Mouse (Mus musculus): ENCODE measurements at regions not wholly inside any gene's neighbourhood (a gene's known extent, or its start where the extent isn't known, plus 50 kb on each side); places are given as distances from the start of the nearest gene placed in this dataset.
A peak's percentile ranks its signal among the peaks of the same experiment; 100 is the strongest.

DNA sequence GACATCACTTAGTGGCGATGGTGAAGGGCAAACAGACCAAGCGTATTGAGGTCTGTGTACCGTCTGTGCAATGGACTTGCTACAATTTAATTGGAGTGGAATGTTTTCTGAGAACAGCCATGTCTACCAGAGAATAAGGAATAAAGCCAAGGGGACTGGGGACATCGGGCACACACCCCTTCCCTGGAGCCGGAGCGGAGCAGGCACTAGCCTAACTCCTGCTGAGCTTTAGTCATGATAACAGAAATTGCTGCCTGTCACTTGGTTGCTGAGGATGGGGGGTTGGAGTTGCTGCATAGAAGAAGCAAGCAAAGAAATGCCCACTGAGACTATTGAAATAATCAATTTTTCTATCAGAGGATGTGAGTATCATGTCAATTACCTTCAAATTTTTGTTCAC lies 549.5 kb upstream of the Mki67 start:
- DNase-seq (ENCODE audit: low read depth, low spot score): no peak

DNA sequence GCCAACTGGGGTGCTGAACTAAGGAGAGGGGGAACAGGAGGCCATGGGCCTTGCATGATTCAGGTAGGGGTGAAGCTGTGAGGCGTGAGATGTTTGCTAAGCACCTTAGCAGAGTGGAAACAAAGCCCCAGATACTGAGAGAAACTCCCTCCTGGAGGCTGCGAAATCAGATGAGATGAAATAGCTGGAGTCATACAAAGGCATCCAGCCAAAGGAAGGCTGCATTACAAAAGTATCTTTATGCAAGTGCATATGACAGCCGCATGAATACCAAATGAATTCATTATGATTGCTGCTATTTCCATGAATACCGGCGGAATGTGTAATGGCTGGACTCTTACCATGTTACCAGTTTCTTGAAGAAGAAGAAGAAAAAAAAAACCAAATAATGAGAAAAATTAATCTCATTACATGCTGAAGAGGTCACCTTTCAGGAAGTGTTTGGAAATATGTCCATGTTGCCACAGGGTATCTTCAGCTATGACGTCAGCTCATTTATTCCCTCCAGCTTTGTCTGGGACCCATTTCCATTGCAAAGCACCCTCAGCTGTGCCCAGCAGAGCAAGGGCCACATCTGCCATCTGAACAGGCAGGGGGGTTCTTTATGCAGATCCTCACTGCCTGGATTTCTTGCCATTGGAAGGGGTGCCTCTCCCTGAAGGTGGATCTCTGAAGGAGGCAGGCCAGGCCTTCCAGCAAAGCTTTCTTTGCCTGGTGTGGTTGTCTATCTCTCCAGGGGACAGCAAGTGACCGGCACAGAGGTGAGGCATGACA lies 551.7 kb upstream of the Mki67 start:
- peak; percentile 58 for DNase-seq (ENCODE audit: low read depth, low spot score)

DNA sequence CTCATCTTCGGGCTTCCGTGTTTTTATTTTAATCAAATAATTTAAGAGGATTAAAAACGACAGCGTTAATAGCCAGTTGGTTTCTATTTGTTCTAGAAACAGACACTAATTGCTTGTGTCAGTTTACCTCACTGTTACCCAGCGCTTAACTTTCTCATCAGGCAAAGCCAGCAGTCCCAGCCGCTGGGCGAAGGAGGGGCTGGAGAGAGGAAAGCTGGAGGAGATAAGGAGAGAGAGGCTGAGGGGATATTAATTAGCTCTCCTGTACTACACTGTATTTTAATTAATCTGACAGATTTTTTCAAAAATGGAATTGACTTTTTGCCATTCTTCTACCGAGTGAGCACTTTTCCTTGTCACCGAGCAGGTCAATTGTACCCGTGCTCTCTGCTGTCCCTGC lies 559.5 kb upstream of the Mki67 start:
- no peak for DNase-seq (ENCODE audit: low read depth, low spot score)

DNA sequence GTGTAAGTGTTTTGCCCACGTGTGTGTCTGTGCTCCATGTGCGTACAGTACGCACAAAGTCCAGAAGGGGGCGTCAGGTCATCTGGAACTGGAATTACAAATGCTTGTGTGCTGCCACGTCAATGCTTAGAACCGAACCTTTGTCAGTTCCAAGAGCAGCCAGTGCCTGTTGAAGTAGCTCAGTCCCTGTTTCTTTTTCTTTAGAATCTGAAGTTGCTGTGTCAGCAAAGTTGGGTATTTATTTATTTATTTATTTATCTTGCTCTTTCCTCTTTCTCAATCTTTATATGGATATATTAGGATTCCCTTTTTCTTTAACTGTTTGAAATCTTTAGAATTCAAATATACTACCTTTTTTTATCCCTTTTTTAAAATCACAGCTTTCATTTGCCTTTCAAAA lies 567.6 kb upstream of the Mki67 start:
- DNase-seq (ENCODE audit: low read depth, low spot score): no peak

DNA sequence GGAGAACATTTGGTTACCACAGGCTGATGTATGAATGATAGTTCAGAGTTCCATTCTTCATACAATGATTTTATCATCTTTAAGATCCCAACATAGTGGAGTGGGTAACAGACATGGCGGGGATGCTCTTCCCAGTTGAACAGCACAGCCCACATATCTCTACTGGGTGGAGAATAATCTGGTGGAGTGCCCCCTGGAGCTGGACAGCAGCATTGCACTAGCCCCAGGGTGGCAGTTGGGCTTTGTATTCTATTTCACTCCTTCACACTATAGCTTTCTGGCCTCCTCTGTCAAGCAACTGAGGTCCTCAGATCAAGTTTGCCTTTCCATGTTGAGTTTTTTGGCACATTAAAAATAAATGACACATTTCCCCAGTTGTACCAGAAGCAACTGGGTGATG lies 569.4 kb upstream of the Mki67 start:
- DNase-seq (ENCODE audit: low read depth, low spot score): no peak

DNA sequence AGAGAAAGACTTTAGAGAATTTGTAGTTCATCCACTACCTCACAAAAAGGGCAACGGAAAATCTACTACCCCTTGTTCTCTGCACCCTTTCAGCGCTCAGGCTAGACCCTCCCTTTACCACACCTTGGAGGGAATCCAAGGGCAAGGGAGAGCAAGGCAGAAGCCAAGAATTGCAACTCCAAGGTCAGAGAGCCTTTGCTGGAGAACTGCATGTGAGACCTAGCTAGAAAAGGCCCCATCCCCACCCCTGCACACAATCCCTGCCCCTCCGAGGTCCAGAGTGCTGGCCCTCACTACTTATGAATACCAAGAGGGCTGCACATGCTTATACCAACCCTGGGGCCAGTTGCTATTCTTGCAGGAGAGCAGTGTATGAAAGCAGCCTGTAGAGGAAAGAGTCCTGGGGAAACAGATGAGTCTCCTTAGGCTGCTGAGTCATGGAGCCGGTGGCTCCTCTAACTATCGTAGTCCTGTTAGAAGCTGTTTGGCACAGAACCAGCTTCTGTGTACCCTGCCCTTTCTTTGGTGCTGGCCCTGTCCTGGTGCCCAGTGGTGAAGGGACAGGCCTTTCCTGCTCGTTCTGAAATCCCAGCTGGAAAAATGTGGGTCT lies 577.5 kb upstream of the Mki67 start:
- DNase-seq (ENCODE audit: low read depth, low spot score): no peak

DNA sequence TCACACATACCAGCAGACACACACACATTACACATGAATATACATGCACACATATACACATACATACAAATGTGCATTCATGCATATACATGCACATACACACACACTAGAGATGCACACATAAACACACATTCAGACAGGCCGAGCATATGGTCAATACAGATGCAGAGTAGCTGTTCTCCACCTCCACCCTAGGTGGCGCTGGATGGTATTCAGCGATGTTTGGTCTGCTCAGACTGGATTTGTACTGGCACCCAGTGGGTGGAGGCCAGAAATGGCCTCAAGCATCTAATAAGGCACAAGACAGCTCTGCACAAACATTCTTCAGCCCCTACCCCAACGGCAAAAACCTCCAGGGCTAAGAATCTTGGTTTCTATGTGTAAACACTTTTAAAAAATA lies 578.3 kb upstream of the Mki67 start:
- no peak for DNase-seq (ENCODE audit: low read depth, low spot score)

DNA sequence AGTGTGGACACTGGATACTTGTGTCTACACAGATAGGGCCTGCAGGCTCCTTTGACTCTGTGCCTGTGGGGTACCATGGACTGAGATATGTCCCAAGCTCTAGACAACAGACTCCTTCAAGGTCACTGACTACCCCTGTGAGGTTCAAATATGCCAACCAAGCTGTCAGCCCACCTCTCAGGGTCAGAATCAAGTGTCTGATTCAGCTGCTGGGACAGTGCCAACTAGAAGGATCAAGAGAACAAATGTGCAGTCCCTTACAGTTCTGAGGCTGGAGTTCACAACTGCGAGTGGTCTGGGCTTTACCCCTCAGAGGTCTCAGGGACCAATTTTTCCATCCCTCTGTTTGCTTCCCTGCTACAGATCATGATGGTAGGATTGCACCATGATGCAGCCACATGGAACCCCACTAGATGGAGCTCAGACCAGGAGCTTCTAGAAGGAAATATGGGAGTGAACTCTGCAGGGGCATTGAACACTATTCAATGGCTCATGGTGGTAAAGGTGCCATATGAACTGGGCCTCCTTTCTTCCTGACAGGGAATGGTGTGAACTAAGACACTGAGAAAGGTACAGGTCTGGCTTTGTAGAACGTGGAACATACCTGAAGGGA lies 581.8 kb upstream of the Mki67 start:
- no peak for DNase-seq (ENCODE audit: low read depth, low spot score)

DNA sequence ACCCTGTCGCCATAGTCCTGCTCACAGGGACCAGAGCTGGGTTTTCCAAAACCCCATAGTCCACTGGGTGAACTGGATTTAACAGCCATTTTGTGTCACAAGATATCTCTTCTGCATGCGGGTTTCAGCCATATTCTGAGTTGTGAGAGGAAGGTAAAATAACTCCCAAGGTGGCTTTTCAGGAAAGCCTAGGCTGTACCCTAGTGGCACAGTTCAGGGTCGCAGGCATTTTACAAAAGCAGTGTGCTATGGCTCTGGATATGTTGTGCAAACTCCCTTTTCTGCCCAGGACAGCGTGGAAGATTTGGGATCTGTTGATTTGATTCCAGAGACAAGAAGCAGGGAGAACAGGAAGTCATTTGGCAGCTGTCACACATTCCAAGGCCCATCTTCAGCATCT lies 588.3 kb upstream of the Mgmt start:
- DNase-seq (ENCODE audit: low read depth, low spot score): no peak

DNA sequence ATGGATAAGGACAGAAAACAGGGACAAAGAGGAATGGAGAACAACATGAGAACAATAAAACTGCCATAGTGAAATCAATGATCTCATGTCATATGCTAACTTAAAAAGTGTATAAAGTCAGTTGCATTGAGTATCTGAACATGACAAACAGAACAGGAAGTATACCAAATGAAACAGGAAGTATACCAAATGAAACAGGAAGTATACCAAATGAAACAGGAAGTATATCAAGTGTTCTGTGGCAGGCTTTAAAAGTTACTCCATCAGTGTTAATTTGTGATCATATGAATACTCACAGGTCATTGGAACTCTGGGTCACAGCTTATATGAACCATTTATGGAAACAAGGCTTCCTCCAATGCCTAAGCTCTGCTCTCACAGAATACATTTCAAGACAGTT lies 585.6 kb upstream of the Mgmt start:
- no peak for DNase-seq (ENCODE audit: low read depth, low spot score)

DNA sequence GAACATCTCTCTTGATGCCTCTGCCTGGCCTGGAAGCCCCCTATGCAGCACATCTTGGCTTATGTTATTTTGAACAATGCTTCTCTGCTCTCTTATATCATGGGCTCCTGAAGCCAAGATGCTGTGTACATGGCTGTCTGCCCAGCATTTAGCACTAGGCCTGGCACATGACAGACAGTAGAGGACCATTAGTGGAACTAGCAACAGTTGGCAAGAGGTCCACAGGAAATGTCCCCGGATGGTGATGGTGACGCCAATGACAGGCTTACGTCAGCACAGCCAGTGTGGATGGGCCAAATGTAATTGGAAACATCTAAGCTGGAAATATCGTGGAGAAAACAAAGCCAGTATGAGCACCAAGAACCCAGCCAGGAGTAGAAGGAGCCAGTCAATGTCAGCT lies 567.1 kb upstream of the Mgmt start:
- DNase-seq (ENCODE audit: low read depth, low spot score): no peak

DNA sequence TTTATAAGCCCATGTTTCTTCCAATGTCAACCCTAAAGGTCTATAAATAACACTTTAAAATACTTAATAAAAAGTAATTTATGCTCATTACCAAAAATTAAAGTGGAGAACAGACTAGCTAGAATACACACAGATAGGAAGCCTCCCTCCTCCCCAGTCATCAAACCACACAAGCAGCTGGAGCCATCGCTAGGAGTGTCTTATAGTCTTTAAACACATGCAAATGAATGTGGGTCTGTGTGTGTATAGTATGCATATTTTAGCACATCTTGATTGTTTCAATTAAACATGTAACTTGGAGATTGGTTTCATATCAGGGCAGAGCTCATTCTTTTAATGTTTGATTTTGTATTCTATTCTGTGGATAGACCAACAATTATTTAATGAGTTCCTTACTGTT lies 564.0 kb upstream of the Mgmt start:
- DNase-seq (ENCODE audit: low read depth, low spot score): no peak

DNA sequence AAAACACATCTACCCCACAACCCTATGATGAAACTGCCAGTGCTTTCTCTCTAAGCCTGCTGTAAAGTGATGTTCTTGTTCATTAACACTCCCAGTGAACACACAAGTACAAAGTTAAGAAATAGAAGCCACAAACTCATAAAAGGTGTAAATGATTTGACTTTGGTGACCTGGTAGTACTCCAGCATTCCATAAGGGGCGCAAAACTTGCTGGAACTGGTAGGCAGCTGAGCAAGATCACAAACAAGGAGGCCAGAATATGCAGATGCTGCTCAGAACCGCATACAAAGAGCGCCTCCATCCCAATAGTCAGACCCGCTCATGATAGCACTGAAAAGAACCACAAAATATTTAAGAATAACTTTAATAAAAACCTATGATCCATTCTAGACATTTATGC lies 561.6 kb upstream of the Mgmt start:
- DNase-seq (ENCODE audit: low read depth, low spot score): no peak

DNA sequence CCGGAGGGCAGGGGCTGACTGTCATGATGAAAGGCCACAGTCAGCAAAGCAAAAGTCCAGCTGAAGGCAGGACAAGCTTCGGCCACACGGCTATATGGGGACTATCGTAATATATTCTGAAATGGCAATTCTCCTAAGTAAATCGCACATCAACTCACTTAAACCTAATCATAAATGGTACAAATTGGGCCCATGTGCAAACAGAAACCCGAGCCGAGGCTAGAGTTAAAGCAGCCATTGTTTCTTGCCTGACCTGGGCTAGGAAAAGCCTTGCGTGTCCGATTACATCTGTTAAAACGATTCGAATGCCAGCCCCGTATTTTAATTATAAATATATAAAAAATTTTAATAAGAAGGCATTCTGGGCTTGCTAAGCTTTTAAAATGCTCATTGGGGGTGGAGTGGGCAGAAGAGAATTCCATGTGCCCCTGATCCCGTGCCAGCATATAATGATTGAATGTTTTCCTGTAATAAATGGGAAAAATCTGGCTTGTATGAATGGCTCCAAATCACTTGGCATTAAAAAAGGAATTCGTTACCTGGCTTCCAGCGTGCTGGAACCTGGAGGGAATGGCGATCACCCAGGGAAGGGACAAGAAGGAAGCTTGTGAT lies 552.7 kb upstream of the Mgmt start:
- DNase-seq (ENCODE audit: low read depth, low spot score): no peak

DNA sequence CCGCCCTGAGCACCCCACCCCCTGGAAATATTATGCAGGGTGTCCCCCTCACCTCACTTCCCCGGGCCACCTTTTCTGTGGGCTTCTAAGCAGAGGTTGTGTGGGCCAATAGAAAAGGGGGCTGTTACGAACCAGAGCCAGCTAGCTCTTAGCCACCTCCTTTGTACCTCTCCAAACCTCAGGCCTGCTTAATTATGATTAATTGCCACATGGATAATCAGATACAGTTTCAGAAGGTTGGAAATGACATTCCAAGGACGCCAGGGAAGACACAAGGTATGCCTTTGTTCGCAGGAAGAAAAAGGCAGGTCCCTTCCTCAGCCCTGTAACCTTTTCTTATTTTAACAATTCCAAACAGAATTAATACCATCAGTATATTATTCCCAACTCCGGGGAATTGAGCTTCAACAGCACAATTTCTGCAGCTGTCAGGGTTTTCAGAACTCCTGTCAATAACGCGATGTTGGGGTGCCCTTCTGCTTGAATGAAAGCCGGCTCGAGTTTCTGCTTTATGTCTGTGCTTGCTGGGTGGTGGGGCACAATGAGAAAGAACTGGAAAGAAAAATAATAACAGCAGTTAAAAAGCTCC lies 552.1 kb upstream of the Mgmt start:
- no peak for DNase-seq (ENCODE audit: low read depth, low spot score)

DNA sequence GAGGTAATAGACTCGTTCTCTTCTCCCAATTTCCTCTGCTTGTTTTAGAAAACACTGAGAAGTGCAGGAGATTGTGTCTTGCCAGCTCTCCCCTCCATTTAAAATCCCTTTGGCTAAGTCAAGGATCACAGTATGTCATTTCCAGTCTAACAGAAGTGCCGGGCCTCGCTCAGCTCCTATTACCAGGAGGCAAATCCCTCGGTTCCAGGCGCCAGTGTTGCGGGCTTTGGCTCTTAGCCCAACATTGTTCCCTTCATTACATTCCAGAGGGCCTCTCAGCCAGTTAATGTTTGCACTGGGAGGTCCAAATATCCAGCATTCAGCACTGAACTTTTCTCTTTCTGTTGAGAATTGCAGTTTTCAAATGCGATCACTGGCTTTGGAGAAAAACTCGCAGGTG lies 551.6 kb upstream of the Mgmt start:
- DNase-seq (ENCODE audit: low read depth, low spot score): peak; percentile 4

DNA sequence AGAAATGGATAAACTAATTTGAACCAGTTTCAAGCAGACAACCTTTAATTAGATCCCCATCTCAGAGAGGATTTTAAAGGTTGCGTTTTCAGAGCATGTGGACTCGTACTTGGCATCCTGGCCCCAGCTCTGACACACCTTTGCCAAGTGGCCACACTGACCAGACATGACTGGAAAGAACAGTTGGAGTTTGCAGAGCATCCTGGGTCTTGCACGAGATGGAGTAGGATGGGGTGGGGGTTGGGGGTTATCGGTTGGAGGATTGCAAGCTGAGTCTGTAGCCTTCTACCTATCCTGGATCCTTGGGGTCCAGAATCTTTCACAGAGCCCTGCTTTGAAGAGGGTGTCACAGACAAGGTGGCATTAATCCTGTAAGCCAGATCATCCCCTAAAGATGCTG lies 550.9 kb upstream of the Mgmt start:
- DNase-seq (ENCODE audit: low read depth, low spot score): no peak

DNA sequence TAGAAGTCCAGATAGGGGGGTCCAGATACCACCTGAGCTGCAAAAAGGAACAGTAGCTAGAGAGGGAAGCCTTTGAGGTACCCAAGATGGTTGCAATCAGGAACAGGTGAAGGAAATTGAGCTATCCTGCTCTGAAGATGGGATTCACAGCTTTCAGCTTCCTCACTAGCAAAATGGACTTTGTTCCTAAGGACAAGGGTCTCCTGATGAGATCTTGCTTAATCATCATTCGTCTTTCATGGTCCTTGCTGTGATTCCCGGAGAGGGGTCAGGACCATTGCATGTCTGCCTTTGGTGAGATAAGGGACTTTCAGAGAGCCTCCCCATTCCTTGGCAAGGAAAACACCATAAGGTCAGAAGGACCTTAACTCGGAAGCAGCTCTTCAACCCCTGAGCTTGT lies 549.4 kb upstream of the Mgmt start:
- no peak for DNase-seq (ENCODE audit: low read depth, low spot score)

DNA sequence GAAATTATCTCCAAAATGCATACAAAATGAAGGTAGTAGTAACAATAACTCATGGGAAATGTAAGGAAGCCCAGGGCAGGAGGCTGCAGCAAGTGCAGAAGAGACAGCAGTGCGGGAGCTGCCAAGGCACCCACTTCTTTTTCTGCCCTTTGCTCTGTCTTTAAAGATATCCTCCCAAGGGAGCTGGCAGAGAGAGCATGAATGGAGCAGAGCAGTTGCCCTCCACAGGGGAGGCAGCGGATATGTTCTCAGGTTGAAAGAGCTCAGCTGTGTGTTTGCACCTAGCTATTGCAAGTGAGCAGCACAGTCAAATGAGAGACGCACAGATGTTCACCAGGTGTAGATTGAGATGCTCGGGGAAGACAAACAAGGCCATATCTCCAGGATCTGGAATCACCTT lies 547.9 kb upstream of the Mgmt start:
- no peak for DNase-seq (ENCODE audit: low read depth, low spot score)

DNA sequence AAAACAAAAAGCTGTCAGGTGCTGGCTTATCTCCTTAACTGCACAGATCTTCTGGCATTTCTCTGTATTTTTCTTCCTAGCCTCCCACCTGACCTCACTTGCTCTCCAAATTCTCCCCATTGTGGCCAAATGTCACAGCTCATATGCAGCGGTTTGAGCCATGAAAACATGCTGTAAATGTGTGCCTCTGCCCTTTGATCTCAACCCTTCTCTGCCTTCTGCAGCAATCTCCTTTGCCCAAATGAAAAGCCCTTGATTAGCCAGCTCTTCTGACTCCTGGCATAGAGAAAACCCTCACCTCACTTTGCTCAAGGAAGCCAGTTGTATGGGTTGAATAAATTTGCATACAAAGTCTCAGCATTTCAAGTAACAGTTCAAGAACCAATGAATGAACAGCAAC lies 546.1 kb upstream of the Mgmt start:
- DNase-seq (ENCODE audit: low read depth, low spot score): no peak

DNA sequence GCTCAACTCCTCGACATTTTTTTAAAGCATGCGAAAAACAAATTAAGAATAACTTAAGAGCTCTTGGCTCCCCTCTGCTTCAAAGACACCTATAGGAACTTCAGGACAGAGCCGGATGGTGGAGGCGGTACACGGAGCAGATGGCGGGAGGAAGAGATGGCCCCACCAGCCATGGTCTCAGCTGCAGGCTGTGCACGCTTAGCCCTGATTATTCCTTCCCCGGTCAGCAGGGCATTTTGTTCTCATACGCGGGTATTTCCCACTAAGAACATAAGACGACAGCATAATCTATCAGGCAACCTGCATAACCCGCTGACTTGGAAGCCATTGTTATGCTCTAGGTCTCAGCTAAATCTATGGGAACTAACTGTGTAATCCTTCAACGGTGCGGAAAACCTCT lies 544.8 kb upstream of the Mgmt start:
- no peak for DNase-seq (ENCODE audit: low read depth, low spot score)

DNA sequence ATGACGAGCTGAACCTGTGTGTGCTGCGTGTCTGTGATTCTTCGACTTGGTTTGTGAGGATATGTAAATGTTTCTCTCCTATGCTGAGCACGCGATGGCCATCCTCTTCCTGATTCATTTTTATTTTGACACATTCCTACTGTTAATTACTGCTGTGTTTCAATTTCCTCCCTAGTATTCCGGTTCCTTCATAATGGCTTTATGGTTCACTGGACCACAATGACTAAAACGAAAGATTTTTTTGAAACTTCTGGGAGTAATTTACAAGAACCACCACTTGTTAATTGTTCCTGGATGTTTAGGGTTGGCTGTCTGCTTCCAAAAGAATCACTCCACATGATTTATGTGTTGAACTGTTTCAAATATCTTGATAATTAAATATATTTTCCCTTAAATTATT lies 537.4 kb upstream of the Mgmt start:
- DNase-seq (ENCODE audit: low read depth, low spot score): no peak

Data from telencephalon, adult 2 months (tissue).